Mouse (Mus musculus) layer of hippocampus, postnatal 25 days (tissue): ENCODE measurements around the gene Ilf3. TPM values are rescaled to one million over a fixed set of nuclear protein-coding genes. Genes with fewer than 3 reads are reported as not detected.
"Not testable (repeated sequence)": the region's sequence is repeated elsewhere in the genome, so short reads cannot be mapped to it uniquely, and the experiment has no call there.

ENCODE experiments used
- DNase-seq, 2 experiments: peaks; one replicate each; pipeline ENCODE4 v3.0.0; 2022; ENCODE audit warnings: mixed read lengths in 2 of 2, low spot score in 1 of 2; ENCODE audit errors: extremely low spot score in 1 of 2
- total RNA-seq, 2 experiments: library from RNA; stranded (reverse); gene quantifications; 2 replicates each; pipeline ENCODE4 v1.2.3; 2021

Ilf3 gene
- 10 to 100 TPM; 85.6 to 92.6 TPM for total RNA-seq

DNA sequence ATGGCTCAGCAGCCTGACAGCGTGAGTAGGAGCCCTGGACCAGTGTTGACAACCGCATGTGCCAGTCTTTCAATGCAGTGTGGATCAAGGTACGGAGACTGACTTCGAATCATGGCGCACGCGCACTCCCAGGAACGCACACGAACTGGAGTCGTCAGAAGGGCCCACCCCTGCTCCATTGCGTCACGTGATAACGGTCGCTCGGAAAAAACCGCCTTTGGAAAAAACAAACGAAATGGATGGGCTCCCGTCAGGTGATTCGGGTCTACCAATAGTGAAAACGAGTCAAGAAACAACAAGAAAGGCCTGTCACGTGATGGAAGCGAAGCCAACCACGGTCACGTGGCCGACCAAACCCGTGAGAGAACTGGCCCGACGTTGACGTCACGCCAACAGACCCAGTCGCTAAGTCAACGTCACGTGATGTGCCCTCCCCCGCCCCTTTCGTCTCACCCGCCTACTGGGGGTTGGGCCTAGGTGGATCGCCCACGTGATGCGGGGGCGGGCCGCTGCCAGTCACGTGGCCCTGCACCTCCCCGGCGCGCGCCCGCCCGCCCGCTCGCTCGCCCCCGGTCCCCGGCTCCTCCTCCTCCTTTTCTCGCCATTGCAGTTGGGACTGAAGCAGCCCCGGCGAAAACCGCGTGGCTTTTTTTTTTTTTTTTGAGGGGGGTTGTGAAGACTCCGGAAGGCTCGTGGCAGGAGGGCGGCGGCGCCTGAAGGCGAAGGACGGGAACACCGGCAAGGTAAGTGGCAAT is at the start of gene Ilf3:
Gene Ilf3 (plus strand): TSS at position 515 of the 755 bp plus-strand sequence.
- peak; percentile 97 for DNase-seq

DNA sequence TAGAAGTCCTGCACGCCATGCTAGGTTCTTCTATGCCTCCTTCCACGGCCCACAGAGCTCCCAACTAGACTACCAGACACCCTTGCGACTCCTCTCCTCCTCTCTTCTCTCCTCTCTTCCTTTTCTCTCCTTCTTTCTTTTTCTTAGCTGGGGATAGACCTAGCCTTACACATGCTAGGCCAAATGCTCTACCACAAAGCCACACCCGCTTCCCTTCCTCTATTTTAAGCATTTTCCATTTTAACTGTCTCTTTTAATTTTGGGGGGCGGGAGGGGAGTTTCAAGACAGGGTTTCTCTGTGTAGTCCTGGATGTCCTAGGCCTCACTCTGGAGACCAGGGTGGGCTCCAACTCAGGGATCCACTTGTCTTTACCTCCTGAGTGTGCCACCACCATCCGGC is 48.9 kb upstream of the Ilf3 start:
- DNase-seq, result no peak

DNA sequence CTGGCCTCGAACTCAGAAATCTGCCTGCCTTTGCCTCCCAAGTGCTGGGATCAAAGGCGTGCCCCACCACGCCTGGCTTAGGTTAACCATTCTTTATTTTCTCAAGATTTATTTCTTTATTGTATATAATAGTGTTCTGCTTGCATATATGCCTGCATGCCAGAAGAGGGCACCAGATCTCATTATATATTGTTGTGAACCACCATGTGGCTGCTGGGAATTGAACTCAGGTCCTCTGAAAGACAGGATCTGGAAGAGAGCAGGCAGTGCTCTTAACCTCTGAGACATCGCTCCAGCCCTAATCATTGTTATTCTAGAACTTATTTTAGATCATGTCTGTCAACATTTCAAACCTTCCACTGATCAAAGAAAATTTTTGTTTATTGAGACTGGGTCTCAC is 48.2 kb upstream of the Ilf3 start:
- DNase-seq, result no peak

DNA sequence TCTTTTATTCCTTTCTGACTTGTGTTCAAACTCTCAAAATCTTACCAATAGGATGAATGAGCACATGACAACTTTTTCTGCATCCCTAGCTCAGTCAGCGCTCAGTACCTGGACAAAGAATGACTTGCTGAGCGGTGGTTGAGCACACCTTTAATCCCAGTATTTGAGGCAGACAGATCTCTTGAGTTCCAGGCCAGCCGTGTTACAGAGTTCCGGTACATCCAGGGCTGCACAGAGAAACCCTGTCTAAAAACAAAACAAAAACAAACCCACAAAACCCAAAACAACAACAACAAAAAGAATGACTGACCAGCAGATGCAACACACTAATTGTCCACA is 47.4 kb upstream of the Ilf3 start:
- no peak for DNase-seq

DNA sequence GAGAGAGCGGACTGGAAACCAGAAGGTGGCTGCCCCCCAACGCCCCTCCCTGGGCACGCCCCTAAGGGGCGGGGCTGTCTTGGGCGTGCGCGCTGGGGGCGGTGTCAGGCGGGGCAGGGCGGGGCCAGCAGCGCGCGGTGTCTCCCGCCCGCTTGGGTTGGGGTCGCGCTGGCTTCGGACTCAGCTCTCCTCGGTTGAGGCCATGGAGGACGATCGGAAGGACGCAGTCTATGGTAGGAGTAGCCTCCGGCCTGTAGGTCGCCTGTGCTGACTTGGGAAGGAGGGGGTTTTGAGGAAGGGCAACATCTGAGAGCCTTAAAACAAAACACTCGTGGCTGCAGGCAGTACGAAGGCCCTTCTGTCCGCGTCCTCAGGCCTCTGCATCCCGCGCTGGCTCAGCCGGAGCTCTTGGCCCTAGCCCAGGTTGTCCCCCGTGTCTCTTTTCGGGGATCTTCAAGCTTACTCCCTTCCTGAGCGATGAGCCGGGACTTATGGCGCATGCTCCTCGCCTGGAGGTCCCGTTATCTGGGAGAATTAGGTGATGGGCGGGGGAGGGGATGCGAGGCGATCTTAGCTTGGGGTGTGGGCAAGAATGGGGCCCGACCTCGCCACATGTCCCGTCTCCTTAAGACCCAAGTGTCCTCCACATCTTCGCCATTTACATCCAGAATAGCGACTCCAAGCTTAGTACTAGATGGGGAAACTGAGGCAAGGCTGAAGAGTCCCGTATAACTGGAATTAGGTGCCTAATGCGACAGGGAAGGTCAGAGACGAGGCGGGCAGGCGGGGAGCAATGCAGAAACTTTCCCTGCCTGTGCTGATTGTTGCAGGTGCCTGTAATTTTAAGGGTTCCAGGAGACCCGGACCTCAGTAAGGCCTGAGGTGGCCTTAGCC is 46.8 kb upstream of the Ilf3 start, which contains the start of gene Slc44a2:
Gene Slc44a2 (plus strand): TSS at position 80 of the 894 bp plus-strand sequence.
- peak; percentile 70 to 75 for DNase-seq

DNA sequence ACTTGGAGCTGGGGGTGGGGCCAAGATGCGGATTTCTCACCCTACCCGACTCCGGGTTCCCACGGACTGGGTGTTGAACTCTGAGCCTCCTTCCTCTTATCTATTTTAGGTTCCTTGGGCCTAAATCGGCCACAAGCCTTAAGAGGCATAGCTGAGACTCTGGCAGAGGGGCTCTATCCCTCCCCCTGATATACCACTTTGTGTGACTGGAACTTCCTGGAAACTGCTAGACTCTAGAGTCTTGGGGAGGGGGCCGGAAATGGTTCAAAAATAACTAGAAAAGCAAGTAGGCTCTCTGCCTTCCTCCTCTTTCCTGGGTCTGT is 46.2 kb upstream of the Ilf3 start:
- no peak for DNase-seq

DNA sequence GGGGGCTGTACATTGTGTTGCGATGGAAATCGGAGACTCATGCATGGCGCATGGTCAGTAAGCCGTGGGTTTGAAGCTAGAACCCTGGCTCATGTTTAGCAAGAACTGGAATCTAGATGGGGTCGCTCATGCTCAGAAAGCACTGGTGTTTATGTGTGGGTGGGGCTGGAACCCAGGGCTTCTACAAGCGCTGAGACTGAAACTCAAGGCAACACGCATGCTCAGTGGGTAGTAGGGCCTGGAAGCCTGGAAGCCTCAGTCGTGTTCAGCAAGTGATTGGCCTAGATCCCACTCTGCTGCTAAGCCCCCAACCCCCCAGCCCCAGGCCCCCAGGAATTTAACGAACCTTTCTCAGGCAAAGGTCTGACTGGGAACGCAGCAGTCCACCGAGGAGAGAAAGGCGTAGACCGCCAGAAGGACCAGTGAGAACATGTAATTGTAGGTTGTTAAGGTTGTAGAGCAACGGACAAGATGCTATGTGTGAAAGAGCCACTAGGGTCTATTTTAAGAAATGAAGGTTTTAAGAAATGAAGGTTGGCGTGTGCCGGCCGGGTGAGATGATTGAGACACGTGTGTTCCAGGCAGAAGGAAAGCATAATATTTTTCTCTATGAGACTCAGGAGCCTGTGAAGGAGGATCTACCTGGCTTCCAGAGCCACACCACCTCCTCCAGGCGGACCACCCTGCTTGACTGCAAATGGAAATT is 45.3 kb upstream of the Ilf3 start:
- no peak for DNase-seq

DNA sequence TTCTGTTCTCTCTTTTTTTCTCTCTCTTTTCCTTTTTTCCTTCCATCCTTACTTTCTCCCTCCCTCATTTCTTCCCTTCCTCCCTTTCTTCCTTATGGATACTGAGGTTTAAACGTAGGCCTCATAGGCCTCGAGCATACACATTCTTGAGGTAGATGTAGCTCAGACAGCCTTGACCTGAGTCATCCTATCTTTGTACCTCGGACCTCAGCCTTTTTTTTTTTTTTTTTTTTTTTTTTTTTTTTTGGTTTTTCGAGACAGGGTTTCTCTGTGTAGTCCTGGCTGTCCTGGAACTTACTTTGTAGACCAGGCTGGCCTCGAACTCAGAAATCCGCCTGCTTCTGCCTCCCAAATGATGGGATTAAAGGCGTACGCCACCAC is 44.8 kb upstream of the Ilf3 start:
- not testable (repeated sequence) for DNase-seq

DNA sequence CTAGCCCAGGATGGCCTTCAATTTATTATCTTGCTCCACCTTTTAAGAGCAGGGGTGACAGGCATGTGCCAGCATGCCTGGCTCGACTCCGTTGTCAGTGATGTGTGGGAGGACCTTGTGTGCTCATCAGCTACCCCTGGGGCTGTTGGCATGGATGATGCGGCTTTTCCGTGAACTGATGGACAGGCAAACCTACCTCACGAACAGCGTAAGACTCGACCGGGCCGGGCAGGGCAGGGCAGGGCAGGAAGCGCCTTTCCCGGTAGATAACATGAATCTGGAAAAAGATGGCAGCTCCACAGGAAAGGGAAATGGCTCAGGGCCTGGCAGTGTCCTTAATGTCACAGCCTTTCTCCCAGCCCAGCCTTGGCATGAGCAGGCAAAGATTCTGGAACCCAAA is 43.4 kb upstream of the Ilf3 start:
- no peak for DNase-seq

DNA sequence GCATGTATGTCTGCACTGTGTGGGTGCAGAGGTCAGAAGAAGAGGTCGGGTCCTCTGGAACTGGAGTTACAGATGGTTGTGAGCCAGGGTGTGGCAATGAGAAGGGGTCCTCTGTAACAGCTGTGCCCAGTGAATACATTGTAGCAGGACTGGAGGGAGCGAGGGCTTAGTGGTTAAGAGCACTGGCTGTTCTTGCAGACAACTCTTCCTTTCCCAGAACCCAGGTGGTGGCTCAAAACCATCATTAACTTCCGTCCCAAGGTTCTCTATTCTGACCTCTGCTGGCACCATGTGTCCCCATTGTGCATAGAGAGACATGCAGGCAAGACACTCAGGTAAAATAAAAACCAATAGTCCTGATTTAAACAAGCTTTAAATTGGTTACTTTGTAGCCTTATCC is 40.1 kb upstream of the Ilf3 start:
- DNase-seq, result no peak

DNA sequence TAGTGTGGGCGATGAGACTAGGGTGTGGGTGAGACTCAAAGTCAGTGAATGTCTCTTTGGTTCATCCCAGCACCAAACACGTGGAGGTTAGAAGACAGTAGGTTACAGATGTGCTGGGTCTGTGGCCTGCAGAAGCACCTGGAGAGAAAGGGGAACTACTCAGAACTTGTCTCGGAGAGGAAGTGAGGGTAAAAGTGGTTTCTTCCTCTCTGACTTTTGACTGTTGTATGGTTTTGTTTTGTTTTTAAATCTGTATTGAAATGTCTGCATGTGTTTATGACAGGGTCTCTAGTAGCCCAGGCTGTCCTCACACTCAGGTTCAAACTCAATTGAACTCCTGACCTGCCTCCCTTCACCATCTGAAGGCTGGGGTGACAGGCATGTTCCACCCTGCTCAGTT is 39.6 kb upstream of the Ilf3 start:
- DNase-seq, result no peak

DNA sequence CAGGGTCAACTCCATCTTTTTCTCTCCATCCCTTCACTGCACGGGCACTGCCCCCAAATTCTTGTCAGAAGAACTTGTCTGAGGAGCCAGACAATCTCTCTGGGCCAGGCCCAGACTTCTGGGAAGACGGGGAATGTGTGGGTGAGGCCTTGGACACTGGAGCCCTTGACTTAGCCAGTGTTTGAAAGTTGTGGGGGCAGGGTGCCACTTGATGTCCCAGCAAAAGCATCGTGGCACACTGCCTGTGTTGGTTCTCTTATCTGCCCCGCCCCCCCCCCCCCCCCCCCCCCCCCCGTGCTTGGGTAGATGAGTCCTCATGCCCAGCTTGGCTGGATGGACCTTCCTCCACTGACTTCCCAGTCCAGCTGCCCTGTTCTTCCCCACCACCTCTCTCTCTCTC is 38.6 kb upstream of the Ilf3 start:
- DNase-seq, result no peak

DNA sequence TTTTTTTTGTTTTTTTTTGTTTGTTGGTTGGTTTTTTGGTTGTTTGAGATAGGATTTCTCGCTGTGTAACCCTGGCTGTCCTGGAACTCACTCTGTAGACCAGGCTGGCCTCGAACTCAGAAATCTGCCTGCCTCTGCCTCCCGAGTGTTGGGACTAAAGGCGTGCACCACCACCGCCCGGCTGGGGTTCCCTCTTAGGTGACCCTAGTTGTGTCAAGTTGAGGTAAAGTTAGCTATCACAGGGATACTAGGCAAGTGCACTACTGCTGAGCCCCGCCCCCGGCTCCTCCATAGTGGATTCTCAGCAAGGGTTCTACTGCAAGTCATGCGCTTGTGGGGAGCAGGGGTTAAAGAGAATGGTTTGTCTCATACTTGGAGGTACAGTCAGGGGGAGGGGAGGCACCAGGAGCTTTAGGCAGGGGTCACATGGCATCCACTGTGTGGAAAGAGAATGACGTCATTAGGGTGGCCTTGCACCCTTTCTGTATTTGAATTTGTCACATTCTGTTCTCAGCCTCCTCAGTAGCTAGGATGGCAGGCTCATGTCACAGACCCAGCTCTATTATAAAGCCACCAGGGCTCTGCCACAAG is 37.9 kb upstream of the Ilf3 start:
- DNase-seq, result no peak

DNA sequence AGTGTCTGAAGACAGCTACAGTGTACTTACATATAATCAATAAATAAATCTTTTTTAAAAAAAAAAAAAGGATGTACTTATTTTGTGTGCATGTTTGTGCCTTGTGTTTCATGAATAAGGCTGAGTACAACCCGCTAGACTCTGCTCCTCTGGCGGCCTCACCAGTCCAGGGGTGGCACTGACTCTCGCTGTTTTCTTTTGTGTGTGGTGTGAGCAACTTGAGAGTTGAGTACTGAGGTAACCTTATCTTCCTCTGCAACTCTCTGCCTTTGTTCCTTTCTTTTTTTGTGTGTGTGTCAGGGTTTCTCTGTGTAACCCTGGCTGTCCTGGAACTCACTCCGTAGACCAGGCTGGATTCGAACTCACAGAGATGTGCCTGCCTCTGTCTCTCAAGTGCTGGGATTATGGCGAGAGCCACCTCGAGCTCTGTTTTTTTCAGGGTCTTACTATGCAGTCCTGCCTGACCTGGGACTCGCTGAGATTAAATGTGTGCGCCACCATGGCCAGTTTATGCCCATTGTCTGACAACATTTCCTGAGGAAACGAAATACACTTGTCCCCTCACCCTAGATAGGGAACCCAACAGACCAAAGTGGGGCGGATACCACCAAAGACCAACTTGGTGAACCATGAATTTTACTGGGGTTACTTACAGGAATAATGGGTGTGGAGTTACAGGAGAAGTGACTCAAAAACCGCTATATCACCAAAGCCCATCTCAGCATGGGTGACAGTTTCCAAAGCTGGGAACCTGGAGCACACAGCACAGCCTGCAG is 36.1 kb upstream of the Ilf3 start:
- DNase-seq, result no peak

DNA sequence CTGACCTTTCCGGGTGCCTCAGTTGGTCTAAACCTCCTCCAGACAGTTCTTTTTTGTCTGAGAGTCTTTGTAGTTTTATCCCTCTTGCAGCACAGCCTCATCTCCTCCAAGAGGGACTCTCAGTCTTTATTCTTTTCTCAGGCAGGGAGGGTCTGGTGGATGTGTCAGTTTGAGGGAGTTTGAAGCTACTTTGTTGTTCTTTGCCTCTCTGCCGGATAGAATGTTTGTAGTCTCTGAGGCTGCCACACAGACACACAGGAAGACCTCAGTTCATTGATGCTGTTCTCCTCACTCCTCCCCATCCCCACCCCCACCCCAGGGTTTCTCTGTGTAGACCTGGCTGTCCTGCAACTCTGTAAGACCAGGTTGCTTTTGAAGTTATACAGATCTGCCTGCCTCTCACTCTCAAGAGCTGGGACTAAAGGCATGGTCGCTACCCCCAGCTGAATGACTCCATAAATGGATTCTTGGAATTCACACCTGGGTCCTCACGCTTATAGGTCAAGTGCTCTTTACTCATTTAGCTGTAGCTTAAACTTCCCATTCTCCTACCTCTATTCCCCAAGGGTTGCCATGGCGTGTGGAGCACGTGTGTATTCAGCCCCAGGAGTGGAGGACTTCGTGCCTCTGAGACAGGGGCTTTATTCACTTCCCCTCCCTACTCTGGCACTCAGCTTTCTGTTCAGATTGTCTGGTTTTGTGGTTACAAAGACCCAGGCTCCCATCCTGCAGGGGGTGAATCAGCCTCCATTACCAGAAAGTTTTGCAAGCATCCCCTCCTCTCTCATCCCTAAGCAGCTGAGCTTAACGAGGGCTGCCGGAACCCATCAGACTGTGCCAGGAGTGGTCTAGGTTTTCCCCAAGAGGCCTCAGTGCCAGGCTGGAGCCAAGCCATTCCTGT is 35.3 kb upstream of the Ilf3 start:
- DNase-seq, result no peak

DNA sequence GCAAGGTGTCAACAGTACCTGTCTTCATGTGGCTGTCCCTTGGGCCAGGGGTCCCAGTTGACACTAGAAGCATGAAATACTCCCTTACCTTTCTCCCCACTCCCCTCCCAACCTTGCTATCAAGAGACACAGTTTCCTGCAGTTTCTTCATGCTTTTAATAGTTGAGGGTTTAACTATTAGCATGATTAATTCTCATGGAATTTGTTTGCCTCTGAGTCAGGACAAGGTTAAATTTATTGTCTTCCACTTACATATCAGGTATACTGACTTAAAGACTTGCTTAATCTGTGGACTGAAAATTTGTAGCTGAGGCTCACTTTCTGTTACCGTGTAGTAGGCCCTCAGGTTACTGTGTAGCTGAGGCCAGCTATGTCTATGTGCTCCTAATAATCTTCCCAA is 34.1 kb upstream of the Ilf3 start:
- DNase-seq, result no peak

DNA sequence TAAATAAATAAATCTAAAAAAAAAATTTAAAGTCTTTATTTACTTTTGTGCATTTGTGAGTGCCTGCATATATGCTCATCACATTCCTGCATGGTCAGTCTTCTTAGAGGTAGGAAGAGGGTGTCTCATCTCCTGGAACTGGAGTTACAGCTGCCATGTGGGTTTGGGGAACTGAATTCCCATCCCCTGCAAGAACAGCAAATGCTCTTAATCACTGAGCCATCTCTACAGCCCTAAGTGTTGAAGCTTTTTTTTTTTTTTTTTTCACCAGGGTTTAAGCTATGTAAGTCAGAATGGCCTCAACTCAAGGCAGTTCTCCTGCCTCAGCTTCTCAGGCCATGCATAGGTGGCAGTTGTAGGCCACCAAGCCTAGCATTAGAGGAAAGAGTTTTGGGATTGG is 32.9 kb upstream of the Ilf3 start:
- DNase-seq, result no peak

DNA sequence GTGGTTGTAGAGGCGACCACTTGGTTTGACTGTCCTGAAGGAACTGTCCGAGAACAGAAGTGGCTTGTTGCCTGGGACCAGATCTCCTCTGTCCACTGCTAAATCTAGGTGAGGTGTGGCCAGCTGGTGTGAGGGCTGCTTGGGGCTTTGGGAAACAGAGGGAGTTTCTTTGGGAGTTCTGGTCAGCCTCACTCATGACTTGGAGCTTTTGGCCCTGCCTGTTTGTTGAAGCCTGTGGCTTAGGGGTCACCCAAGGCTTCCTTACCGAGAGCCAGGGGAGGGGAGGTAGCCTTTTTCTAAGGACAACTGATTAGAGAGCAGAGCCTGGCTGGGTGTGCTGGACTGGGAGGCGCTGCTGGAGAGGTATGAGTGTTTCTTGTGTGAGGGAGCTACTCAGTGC is 32.3 kb upstream of the Ilf3 start:
- no peak for DNase-seq

DNA sequence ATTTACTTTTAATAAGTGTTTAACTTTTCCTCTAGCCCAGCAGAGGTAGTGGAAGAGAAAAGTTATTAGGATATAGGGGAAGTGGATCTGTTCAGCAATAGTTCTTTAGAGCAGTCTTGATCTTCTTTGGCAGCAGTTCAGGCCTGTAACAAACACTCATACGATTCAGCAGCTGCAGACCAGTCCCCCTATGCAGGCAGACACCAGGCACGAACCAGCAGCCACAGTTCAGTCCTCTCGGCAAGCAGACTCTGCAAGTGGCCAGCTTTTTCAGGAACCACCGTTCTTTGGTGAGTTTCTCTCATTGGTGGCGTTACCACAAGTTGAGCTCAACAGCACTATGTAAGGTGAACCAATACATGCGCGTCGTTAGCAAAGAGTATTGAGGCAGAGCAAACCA is 31.2 kb upstream of the Ilf3 start:
- DNase-seq, result no peak
